Mouse (Mus musculus): Measurements from ENCODE around the gene Dnajb2.

Gene Dnajb2

DNA sequence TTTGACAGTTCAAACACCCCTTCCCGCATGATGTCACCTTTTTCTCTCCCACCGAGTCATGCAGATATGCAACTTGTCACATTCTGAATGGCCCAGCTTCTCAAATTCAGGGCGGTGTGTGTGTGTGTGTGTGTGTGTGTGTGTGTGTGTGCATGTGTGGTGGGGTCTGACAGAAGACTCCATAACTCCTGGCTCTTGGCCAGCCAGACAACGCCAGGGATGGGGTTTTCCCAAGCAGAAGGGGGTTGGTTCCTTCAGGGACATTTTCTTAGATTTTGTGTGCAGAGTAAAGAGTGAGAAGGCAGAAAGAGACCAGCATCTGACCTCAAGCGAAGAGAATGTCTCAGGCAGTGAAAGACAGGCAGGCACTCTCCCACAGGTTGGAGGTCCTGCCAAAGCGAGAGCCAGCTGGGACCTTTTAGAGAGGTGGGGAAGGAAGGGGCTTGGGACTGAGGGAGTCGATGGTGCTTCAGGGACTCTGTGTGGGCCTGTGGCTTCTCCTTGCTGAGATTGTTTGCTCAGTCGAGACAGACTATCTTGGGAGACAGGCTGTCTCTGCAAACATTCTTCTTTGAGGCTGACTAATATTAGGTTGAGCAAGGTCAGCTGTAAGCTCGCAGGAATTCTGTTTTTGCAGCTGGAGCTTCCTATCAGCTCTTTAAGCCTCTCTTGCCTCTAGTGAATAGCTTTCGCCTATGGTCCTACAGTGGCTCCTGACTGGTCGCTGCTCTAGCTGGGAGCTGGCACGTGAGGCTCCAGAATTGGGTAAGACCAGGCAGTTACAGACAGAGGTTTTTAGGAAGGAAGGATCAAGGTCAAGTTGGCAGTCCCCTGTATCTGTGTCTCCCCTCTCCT lies 56.5 kb downstream of the Dnajb2 start:
- DNase-seq (ENCODE audit: low read depth, low spot score), result no peak

DNA sequence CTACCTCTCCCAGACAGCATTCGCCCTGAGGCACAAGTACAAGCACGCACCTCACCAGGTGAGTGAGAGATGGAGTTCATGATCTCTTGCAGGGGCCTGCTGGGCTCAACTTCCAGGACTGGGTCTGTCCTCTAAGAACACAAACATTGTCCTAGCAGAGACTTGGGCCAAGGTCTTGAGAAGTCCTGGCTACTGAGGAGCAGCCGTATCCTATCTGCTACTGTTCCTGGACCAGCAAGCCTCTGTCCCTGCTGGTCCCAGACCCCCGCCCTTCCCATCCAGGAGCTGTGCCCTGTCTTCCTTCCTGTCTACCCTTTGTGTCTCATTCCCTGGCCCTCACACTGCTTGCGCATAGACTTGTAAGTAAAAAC lies 57.1 kb downstream of the Dnajb2 start:
- no peak for DNase-seq (ENCODE audit: low read depth, low spot score)

DNA sequence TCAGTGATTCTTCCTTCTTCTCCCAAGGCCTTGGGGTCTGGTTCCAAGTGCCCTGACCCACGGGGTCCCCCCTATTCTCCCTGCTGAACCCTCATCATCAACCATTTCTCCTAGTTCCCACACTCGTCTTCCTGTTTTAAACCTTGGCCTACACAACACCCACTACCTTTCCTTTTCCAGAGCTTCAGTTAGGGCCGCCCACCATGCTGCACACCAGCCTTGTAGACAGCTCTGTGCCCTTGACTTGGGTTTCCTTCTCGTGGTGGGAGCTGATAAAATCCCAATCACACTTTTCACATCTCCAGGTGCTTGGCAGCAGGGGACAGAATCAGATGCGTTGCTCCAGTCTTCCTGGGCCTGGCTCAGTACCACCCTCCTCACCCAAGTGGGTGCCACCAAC lies 58.1 kb downstream of the Dnajb2 start:
- DNase-seq (ENCODE audit: low read depth, low spot score), result no peak
